Mouse (Mus musculus) midbrain, embryonic 16.5 days (tissue): ENCODE measurements around the gene Fry. TPM values are rescaled to one million over a fixed set of nuclear protein-coding genes. Genes with fewer than 3 reads are reported as not detected.

Experiments
- ATAC-seq: fragments of 200-750 bp; cut with Nextera tagmentation; 2 replicates; pipeline ENCODE4 v1.8.0; 2017; ENCODE audit warnings: moderate TSS enrichment
- H3K27ac ChIP-seq: fragments of 300-500 bp; sonication (generic); 2 replicates; pipeline ENCODE4 v1.5.1; 2014; ENCODE audit warnings: mild to moderate bottlenecking, low read length, mixed read lengths
- H3K27me3 ChIP-seq: fragments of 300-500 bp; sonication (generic); 2 replicates; pipeline ENCODE4 v1.6.1; 2014; ENCODE audit warnings: low read depth, low read length, mixed read lengths; ENCODE audit not compliant: control insufficient read depth, insufficient read depth
- H3K36me3 ChIP-seq: fragments of 300-500 bp; sonication (generic); 2 replicates; pipeline ENCODE4 v1.6.1; 2014; ENCODE audit warnings: mild to moderate bottlenecking, low read length, moderate library complexity, mixed read lengths; ENCODE audit not compliant: control insufficient read depth, insufficient read depth
- H3K4me1 ChIP-seq: fragments of 300-500 bp; sonication (generic); 2 replicates; pipeline ENCODE4 v1.6.1; 2014; ENCODE audit warnings: mild to moderate bottlenecking, low read length, mixed read lengths; ENCODE audit not compliant: control insufficient read depth, insufficient read depth
- H3K4me2 ChIP-seq: fragments of 300-500 bp; sonication (generic); 2 replicates; pipeline ENCODE4 v1.6.1; 2014; ENCODE audit warnings: mild to moderate bottlenecking, low read length, mixed read lengths
- H3K4me3 ChIP-seq: fragments of 300-500 bp; sonication (generic); 2 replicates; pipeline ENCODE4 v1.5.1; 2014; ENCODE audit warnings: low read depth, mild to moderate bottlenecking, low read length, moderate library complexity, mixed read lengths
- H3K9ac ChIP-seq: fragments of 300-500 bp; sonication (generic); 2 replicates; pipeline ENCODE4 v1.6.1; 2014; ENCODE audit warnings: low read depth, low read length, mixed read lengths
- H3K9me3 ChIP-seq: fragments of 300-500 bp; sonication (generic); replicated peaks from 2 replicates; pipeline ENCODE4 v1.6.1; 2014; ENCODE audit warnings: mild to moderate bottlenecking, low read length, mixed read lengths; ENCODE audit not compliant: control insufficient read depth, poor library complexity, severe bottlenecking
- WGBS: fragments of 180-500 bp; shearing (Covaris S2); extraction: QIAGEN DNeasy Blood & Tissue Kit; methylation state at CpG from one replicate; pipeline ENCODE4 v1.1.7; 2014; 5-methylcytosine and 5-hydroxymethylcytosine counted together
- polyA plus RNA-seq: library from polyadenylated mRNA; unstranded; fragments of >200 nt; fragmentation: Nextera tagmentation; extraction: Ambion mirVana; gene quantifications from 2 replicates; pipeline ENCODE4 v1.2.1, GENCODE M21; 2015

Fry gene
- polyA plus RNA-seq, 1 experiment from 2014 or later = 64.1 TPM

- Histone ChIP-seq H3K4me3 (no peak overlapping the region), H3K4me1 (peaks cover 7% of the 10 kb centered on the region; the same call in 1 of the 2 replicates), H3K9ac (no peak overlapping the region), H3K27me3 (no peaks in the 10 kb centered on the region), H3K4me2 (no peak overlapping the region), H3K9me3 (no peaks in the 10 kb centered on the region), H3K27ac (no peak overlapping the region), H3K36me3 (peaks cover under 1% of the 10 kb centered on the region; the same call in 1 of the 2 replicates)
- 86% methylated on average over 2 of the region's 2 CpGs for WGBS
- no peak for ATAC-seq
Observed at GRCm38 (mm10) chr5:150525239-150525638, 406.8 kb downstream of the Fry start.

GRCm38 (mm10) chr5:150541302-150541701, 422.9 kb downstream of the Fry start:
- WGBS = 98% methylated on average over 1 of the region's 1 CpGs
- peaks cover 22% of the 10 kb centered on the region for H3K36me3 ChIP-seq
- H3K4me2 ChIP-seq = no peak overlapping the region
- H3K9ac ChIP-seq = no peak overlapping the region
- ATAC-seq = no peak
- H3K27me3 ChIP-seq = no peaks in the 10 kb centered on the region
- no peak overlapping the region for H3K27ac ChIP-seq
- H3K4me1 ChIP-seq = no peaks in the 10 kb centered on the region
- H3K4me3 ChIP-seq = no peak overlapping the region
- no peaks in the 10 kb centered on the region; the same call in 1 of the 2 replicates for H3K9me3 ChIP-seq

- Histone ChIP-seq H3K27me3 (no peaks in the 10 kb centered on the region), H3K27ac (no peak overlapping the region), H3K4me2 (no peak overlapping the region), H3K36me3 (peaks cover 17% of the 10 kb centered on the region), H3K4me1 (no peaks in the 10 kb centered on the region), H3K9me3 (no peaks in the 10 kb centered on the region; the same call in 1 of the 2 replicates), H3K9ac (no peak overlapping the region), H3K4me3 (no peak overlapping the region)
- no peak for ATAC-seq
- WGBS = 93% methylated on average over 2 of the region's 2 CpGs
Observed at GRCm38 (mm10) chr5:150543184-150543583, 424.7 kb downstream of the Fry start.

Other genes with a start within 250 kb of the Fry start
- 1.1 and 1.9 TPM in 2 replicates for gene Rxfp2, start 100.0 kb upstream of the Fry start, polyA plus RNA-seq